Mouse (Mus musculus) hindbrain, embryonic 11.5 days (tissue): ENCODE measurements around the gene Nacc1. TPM values are rescaled to one million over a fixed set of nuclear protein-coding genes. Genes with fewer than 3 reads are reported as not detected.

ENCODE experiments used
- ATAC-seq: fragments of 200-750 bp; cut with Nextera tagmentation; 2 replicates; pipeline ENCODE4 v1.8.0; 2017; ENCODE audit warnings: mild to moderate bottlenecking, moderate TSS enrichment, moderate library complexity; ENCODE audit not compliant: low FRiP score
- DNase-seq: peaks from one replicate; pipeline ENCODE4 v3.0.0-alpha.2; 2015; ENCODE audit warnings: low spot score
- H3K27ac ChIP-seq: fragments of 300-500 bp; sonication (generic); 2 replicates; pipeline ENCODE4 v1.5.1; 2014; ENCODE audit warnings: mild to moderate bottlenecking, low read depth, low read length
- H3K27me3 ChIP-seq: fragments of 300-500 bp; sonication (generic); 2 replicates; pipeline ENCODE4 v1.6.1; 2014; ENCODE audit warnings: mild to moderate bottlenecking, low read length, moderate library complexity, mixed read lengths; ENCODE audit not compliant: control insufficient read depth, insufficient read depth
- H3K36me3 ChIP-seq: fragments of 300-500 bp; sonication (generic); 2 replicates; pipeline ENCODE4 v1.6.1; 2014; ENCODE audit warnings: mild to moderate bottlenecking, low read length, moderate library complexity, mixed read lengths; ENCODE audit not compliant: control insufficient read depth, insufficient read depth
- H3K4me1 ChIP-seq: fragments of 300-500 bp; sonication (generic); replicated peaks from 2 replicates; pipeline ENCODE4 v1.6.1; 2014; ENCODE audit warnings: low read length, mixed read lengths; ENCODE audit not compliant: control insufficient read depth, insufficient read depth
- H3K4me2 ChIP-seq: fragments of 300-500 bp; sonication (generic); replicated peaks from 2 replicates; pipeline ENCODE4 v1.6.1; 2014; ENCODE audit warnings: mild to moderate bottlenecking, low read depth, low read length
- H3K4me3 ChIP-seq: fragments of 300-500 bp; sonication (generic); 2 replicates; pipeline ENCODE4 v1.5.1; 2014; ENCODE audit warnings: low read depth, low read length
- H3K9ac ChIP-seq: fragments of 300-500 bp; sonication (generic); 2 replicates; pipeline ENCODE4 v1.6.1; 2014; ENCODE audit warnings: low read depth, low read length
- H3K9me3 ChIP-seq: fragments of 300-500 bp; sonication (generic); 2 replicates; pipeline ENCODE4 v1.6.1; 2016; ENCODE audit warnings: low read length; ENCODE audit not compliant: control insufficient read depth
- WGBS: fragments of 180-500 bp; shearing (Covaris S2); extraction: QIAGEN DNeasy Blood & Tissue Kit; methylation state at CpG from one replicate; pipeline ENCODE4 v1.1.7; 2014; 5-methylcytosine and 5-hydroxymethylcytosine counted together
- polyA plus RNA-seq: library from polyadenylated mRNA; unstranded; fragments of >200 nt; fragmentation: Nextera tagmentation; extraction: Ambion mirVana; gene quantifications from 2 replicates; pipeline ENCODE4 v1.2.1, GENCODE M21; 2014

Gene Nacc1
- polyA plus RNA-seq, 1 experiment from 2014 or later, result 20.5 TPM

GRCm38 (mm10) chr8:84730541-84731370, 43.1 kb upstream of the Nacc1 start:
- Histone ChIP-seq H3K4me2 (no peak overlapping the region; the same call in 1 of the 2 replicates), H3K4me3 (no peak overlapping the region), H3K36me3 (no peaks in the 10 kb centered on the region), H3K9me3 (no peaks in the 10 kb centered on the region), H3K27me3 (peaks cover 29% of the 10 kb centered on the region), H3K4me1 (peaks cover 12% of the 10 kb centered on the region; the same call in 1 of the 2 replicates), H3K9ac (peak overlapping the region; percentile 49), H3K27ac (peak overlapping the region; percentile 62)
- ATAC-seq (peak; percentile 40; the same call in 1 of the 2 replicates), DNase-seq (no peak)
- WGBS, result 38% methylated on average over 9 of the region's 9 CpGs

GRCm38 (mm10) chr8:84729921-84730362, 42.3 kb upstream of the Nacc1 start:
- no peak overlapping the region for H3K27ac ChIP-seq
- ATAC-seq (no peak), DNase-seq (no peak)
- H3K27me3 ChIP-seq, result peaks cover 23% of the 10 kb centered on the region
- H3K36me3 ChIP-seq, result no peaks in the 10 kb centered on the region
- peaks cover 9% of the 10 kb centered on the region; the same call in 1 of the 2 replicates for H3K4me1 ChIP-seq
- WGBS, result 92% methylated on average over 16 of the region's 16 CpGs
- no peak overlapping the region for H3K4me3 ChIP-seq
- no peak overlapping the region for H3K9ac ChIP-seq
- H3K4me2 ChIP-seq, result no peak overlapping the region
- no peaks in the 10 kb centered on the region for H3K9me3 ChIP-seq

- Histone ChIP-seq H3K4me1 (peaks cover 15% of the 10 kb centered on the region), H3K27me3 (peaks cover 19% of the 10 kb centered on the region), H3K4me3 (no peak overlapping the region), H3K9me3 (no peaks in the 10 kb centered on the region), H3K9ac (no peak overlapping the region), H3K27ac (no peak overlapping the region), H3K36me3 (no peaks in the 10 kb centered on the region), H3K4me2 (no peak overlapping the region)
- WGBS, result 73% methylated on average over 3 of the region's 3 CpGs
- ATAC-seq (no peak; the same call in 1 of the 2 replicates), DNase-seq (no peak)
Measured at GRCm38 (mm10) chr8:84728474-84728873, 40.8 kb upstream of the Nacc1 start.

GRCm38 (mm10) chr8:84725941-84726259, 38.2 kb upstream of the Nacc1 start:
- Histone ChIP-seq H3K27me3 (peaks cover 28% of the 10 kb centered on the region), H3K9ac (no peak overlapping the region), H3K27ac (0 out of 2 replicates have a peak overlapping the region, but pooled peaks have one; percentile 2)

GRCm38 (mm10) chr8:84725246-84725940, 37.7 kb upstream of the Nacc1 start:
- H3K9ac ChIP-seq, result no peak overlapping the region
- peaks cover 17% of the 10 kb centered on the region for H3K4me1 ChIP-seq
- 0 out of 2 replicates have a peak overlapping the region, but pooled peaks have one; percentile 3 for H3K4me2 ChIP-seq
- H3K27ac ChIP-seq, result 0 out of 2 replicates have a peak overlapping the region, but pooled peaks have one; percentile 2
- H3K36me3 ChIP-seq, result no peaks in the 10 kb centered on the region
- no peak overlapping the region for H3K4me3 ChIP-seq
- no peaks in the 10 kb centered on the region for H3K9me3 ChIP-seq
- ATAC-seq (no peak), DNase-seq (peak; percentile 3)
- H3K27me3 ChIP-seq, result peaks cover 28% of the 10 kb centered on the region
- 59% methylated on average over 10 of the region's 10 CpGs for WGBS

More at GRCm38 (mm10) chr8:84725941-84726259, 38.2 kb upstream of the Nacc1 start:
- Histone ChIP-seq H3K4me2 (no peak overlapping the region), H3K4me1 (peaks cover 20% of the 10 kb centered on the region), H3K4me3 (no peak overlapping the region), H3K36me3 (no peaks in the 10 kb centered on the region), H3K9me3 (no peaks in the 10 kb centered on the region)
- no peak for ATAC-seq
- peak; percentile 8 for DNase-seq
- WGBS, result 23% methylated on average over 3 of the region's 3 CpGs

GRCm38 (mm10) chr8:84724683-84725082, 37.0 kb upstream of the Nacc1 start:
- Histone ChIP-seq H3K9ac (no peak overlapping the region), H3K4me1 (peaks cover 17% of the 10 kb centered on the region), H3K36me3 (no peaks in the 10 kb centered on the region), H3K9me3 (no peaks in the 10 kb centered on the region), H3K4me2 (no peak overlapping the region), H3K4me3 (no peak overlapping the region), H3K27me3 (peaks cover 34% of the 10 kb centered on the region), H3K27ac (no peak overlapping the region)
- WGBS, result 47% methylated on average over 9 of the region's 9 CpGs
- ATAC-seq, result no peak
- no peak for DNase-seq

- Histone ChIP-seq H3K9ac (peak overlapping the region; percentile 34; the same call in 1 of the 2 replicates), H3K27ac (peak overlapping the region; percentile 75), H3K36me3 (no peaks in the 10 kb centered on the region), H3K4me1 (peaks cover 16% of the 10 kb centered on the region), H3K4me2 (no peak overlapping the region; the same call in 1 of the 2 replicates), H3K4me3 (no peak overlapping the region), H3K27me3 (peaks cover 42% of the 10 kb centered on the region), H3K9me3 (no peaks in the 10 kb centered on the region)
- no peak for DNase-seq
- ATAC-seq, result no peak
- 21% methylated on average over 7 of the region's 7 CpGs for WGBS
Measured at GRCm38 (mm10) chr8:84723571-84723900, 35.9 kb upstream of the Nacc1 start.

- peak; percentile 39 for DNase-seq
- Histone ChIP-seq H3K9ac (peak within 1 kb of the TSS; percentile 40; the same call in 1 of the 2 replicates), H3K4me2 (no peak within 1 kb of the TSS; the same call in 1 of the 2 replicates), H3K4me3 (no peak within 1 kb of the TSS), H3K4me1 (peaks cover 16% of the 10 kb centered on the region), H3K36me3 (no peaks in the 10 kb centered on the region), H3K27me3 (peaks cover 43% of the 10 kb centered on the region), H3K27ac (peak within 1 kb of the TSS; percentile 75), H3K9me3 (no peaks in the 10 kb centered on the region)
- peak; percentile 74 for ATAC-seq
- WGBS, result 18% methylated on average over 10 of the region's 10 CpGs
Measured at GRCm38 (mm10) chr8:84722850-84723570, 35.3 kb upstream of the Nacc1 start, which contains the start of gene G430095P16Rik. Gene G430095P16Rik (plus strand): TSS chr8:84723007.
